Mouse (Mus musculus) erythroblast, embryonic 14.5 days (primary cell): ENCODE measurements around the gene Klf7. TPM values are rescaled to one million over a fixed set of nuclear protein-coding genes. Genes with fewer than 3 reads are reported as not detected.

Experiments
- H3K27me3 ChIP-seq: 2 replicates; pipeline ENCODE4 v1.6.1; 2012; ENCODE audit warnings: inconsistent platforms; ENCODE audit not compliant: control insufficient read depth
- H3K36me3 ChIP-seq: 2 replicates; pipeline ENCODE4 v1.6.1; 2012; ENCODE audit warnings: mild to moderate bottlenecking, inconsistent platforms; ENCODE audit not compliant: control insufficient read depth
- H3K4me1 ChIP-seq: 2 replicates; pipeline ENCODE4 v1.6.1; 2012; ENCODE audit warnings: inconsistent platforms; ENCODE audit not compliant: control insufficient read depth
- H3K4me3 ChIP-seq: replicated peaks from 2 replicates; pipeline ENCODE3; 2012; ENCODE audit warnings: moderate library complexity, mild to moderate bottlenecking, inconsistent platforms
- H3K9me3 ChIP-seq: 2 replicates; pipeline ENCODE4 v1.6.1; 2012; ENCODE audit warnings: low read length, inconsistent platforms, mixed read lengths; ENCODE audit not compliant: control insufficient read depth
- GATA1 ChIP-seq: IDR thresholded peaks from 2 replicates; pipeline ENCODE4 v1.6.1; 2012; ENCODE audit warnings: low read length, inconsistent platforms, mixed read lengths
- TAL1 ChIP-seq: IDR thresholded peaks from 3 replicates; pipeline ENCODE4 v1.6.1; 2012; ENCODE audit warnings: low read length, inconsistent platforms, mixed read lengths
- polyA plus RNA-seq: library from polyadenylated mRNA; stranded (reverse); fragments of >175 nt; gene quantifications from 2 replicates; pipeline ENCODE4 v1.2.3, GENCODE M21; 2012

The Klf7 gene
- polyA plus RNA-seq, 1 experiment: under 0.01 TPM

DNA sequence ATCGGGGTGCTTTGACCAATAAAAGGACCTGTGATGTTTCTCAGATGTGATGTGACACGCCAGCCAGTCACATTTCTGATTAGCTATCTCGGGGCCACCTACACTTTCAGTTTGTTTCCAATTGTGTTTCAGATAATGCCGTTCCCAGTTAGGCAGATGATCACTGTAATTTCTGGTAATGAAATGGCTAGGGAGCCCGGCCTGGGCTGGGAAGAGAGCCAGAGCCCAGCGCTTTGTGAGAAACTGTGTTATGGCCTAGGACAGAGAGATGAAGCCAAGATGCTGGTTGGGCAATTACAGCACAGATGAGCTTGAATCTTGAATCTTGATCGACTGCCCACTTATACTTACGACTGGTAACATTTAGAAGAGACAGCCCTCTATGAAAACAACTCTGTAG lies 122.6 kb downstream of the Klf7 start:
- no peak for TF ChIP-seq TAL1
- TF ChIP-seq GATA1: no peak
- no peaks in the 10 kb centered on the region for H3K9me3 ChIP-seq
- no peak overlapping the region for H3K4me3 ChIP-seq
- no peaks in the 10 kb centered on the region for H3K36me3 ChIP-seq
- H3K27me3 ChIP-seq: no peaks in the 10 kb centered on the region
- H3K4me1 ChIP-seq: no peaks in the 10 kb centered on the region

DNA sequence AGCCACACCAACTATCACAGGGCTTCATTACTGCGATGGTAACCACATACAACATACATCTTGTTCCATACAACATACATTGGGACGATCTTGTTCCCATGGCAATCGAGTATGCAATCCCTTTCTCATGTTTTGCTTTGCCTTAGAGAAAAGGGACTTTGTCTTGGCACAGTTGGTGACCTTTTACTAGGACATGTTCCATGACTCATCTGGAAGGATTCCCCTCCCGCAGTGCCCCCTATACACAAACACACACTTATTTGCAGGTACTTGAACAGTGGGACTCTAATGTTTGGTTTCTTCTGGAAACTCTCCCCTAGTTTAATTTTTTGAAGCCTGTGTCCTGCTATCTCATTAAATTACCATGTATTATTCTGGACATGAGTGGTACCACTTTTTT lies 123.2 kb downstream of the Klf7 start:
- Histone ChIP-seq H3K27me3 (no peaks in the 10 kb centered on the region), H3K4me3 (no peak overlapping the region), H3K9me3 (no peaks in the 10 kb centered on the region), H3K36me3 (no peaks in the 10 kb centered on the region), H3K4me1 (no peaks in the 10 kb centered on the region)
- no peak for TF ChIP-seq GATA1
- no peak for TF ChIP-seq TAL1

DNA sequence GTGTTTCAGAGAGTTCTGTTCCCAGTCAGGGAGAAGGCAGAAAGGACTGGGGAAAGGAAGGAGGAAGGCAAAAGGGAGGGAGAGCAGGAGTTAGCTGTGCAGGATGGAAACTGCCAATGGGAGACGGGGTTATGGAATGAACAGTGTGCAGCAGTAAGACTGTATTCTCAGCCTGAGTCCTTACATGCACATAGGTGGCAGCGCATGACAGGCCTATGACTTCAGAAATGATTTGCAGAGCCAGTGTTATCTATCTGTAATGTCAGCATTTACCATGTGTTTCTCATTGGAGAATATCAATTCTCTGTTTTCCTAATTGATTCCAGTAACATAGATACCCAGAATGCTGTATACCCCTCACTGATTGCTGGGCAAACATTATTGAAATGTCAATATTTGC lies 123.9 kb downstream of the Klf7 start:
- Histone ChIP-seq H3K36me3 (no peaks in the 10 kb centered on the region), H3K4me1 (no peaks in the 10 kb centered on the region), H3K27me3 (no peaks in the 10 kb centered on the region), H3K9me3 (no peaks in the 10 kb centered on the region), H3K4me3 (no peak overlapping the region)
- TF ChIP-seq TAL1 (no peak), GATA1 (no peak)

DNA sequence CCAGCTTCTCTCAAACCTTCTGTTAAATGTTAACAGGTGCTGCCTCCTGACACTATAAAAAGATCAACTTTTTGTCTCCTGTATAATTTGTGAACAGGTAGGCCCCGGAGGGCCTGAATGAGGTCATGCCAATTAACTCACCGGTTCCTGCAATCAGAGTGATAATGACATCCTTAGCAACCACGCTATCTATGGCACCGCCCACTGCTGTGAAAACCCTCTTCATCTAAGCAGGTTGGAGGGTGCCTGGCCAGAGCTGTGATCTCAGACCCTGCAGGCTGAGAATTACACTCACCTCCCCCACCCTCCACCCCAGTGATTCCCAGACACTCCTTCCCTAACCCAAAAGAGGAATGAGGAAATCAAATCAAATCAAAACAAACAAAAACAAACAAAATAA lies 126.3 kb downstream of the Klf7 start:
- TF ChIP-seq GATA1 (no peak), TAL1 (no peak)
- Histone ChIP-seq H3K27me3 (no peaks in the 10 kb centered on the region), H3K9me3 (no peaks in the 10 kb centered on the region), H3K36me3 (no peaks in the 10 kb centered on the region), H3K4me1 (no peaks in the 10 kb centered on the region), H3K4me3 (no peak overlapping the region)

DNA sequence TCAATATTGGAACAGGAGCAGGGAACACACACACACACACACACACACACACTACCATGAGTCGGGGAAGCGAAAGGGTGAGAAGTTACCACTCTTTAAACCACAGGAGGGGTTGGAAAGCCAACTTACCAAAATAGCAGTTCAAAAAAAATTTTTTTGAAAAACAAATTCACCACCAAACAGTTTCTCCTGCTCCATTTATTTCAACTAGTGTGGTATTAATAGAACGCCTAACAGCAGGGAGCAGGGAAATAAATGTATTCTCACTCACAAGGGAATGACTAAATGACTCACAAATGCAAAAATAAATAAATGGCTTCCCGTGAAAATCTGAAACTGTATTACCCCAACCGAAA lies 127.0 kb downstream of the Klf7 start:
- TF ChIP-seq TAL1 (no peak), GATA1 (no peak)
- no peaks in the 10 kb centered on the region for H3K27me3 ChIP-seq
- H3K9me3 ChIP-seq: no peaks in the 10 kb centered on the region
- H3K4me3 ChIP-seq: no peak overlapping the region
- no peaks in the 10 kb centered on the region for H3K4me1 ChIP-seq
- no peaks in the 10 kb centered on the region for H3K36me3 ChIP-seq

DNA sequence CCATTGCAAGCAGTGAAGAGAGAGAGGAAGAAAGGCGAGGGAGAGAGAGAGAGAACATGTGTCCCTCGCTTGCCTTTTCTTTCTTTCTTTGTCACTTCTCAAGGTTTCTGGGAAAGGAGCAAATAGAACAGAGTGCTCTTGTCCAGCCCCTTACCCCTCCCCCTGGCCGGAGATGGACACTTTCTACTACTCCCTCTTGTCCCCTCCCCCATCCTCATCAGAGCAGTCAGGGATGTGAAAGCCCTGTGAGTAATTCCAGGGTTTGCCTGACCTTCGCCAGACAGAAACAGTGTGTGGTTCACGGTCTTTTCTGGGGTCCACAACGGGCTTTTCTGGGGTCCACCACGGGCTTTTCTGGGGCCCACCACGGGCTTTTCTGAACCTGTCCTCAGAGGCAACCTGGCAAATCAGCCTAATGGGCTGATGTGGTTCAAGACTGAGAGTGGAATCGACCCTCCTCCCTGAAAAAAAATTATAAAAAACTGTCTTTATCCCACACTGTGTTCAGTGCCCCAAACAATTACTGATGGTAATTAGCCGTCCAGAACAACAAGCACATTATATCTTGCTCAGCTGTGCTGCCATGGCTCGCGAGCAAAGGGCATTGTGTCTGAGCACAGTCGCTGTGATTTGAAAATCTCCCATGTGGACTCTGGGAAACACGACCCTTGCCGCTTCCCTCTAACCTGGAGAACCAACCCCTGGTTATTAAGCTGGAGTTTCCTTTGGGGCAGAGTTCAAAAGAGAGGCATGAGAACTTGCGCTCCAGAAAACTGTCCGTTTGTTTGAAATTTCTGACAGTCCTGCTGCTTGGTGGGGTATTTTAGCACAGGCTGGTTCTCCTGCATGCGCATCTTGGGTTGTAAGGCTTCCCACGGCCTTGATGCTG lies 127.6 kb downstream of the Klf7 start:
- no peak for TF ChIP-seq TAL1
- no peak for TF ChIP-seq GATA1

DNA sequence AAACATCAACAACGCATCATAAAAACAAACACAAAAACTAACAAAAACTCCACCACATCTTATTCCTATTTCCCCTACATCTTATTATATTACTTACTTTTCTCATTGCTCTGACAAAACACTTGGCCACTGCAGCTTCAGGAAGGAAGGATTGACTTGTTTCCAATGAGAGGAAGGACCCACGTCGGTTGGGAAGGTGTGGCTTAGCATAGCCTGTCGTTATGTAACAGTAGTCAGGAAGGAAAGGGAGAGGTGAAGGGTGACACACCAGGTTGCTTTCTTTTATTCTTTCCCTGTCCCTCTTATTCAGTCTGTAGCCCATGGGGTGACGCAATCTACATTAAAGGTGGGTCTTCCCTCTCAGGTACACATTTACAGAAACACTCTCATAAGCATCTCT lies 129.6 kb downstream of the Klf7 start:
- Histone ChIP-seq H3K36me3 (no peaks in the 10 kb centered on the region), H3K4me3 (no peak overlapping the region), H3K9me3 (no peaks in the 10 kb centered on the region), H3K4me1 (no peaks in the 10 kb centered on the region), H3K27me3 (no peaks in the 10 kb centered on the region)
- TF ChIP-seq GATA1: no peak
- no peak for TF ChIP-seq TAL1

More for the DNA sequence above, 127.6 kb downstream of the Klf7 start:
- Histone ChIP-seq H3K27me3 (no peaks in the 10 kb centered on the region), H3K4me1 (no peaks in the 10 kb centered on the region), H3K4me3 (no peak overlapping the region), H3K9me3 (no peaks in the 10 kb centered on the region), H3K36me3 (no peaks in the 10 kb centered on the region)

DNA sequence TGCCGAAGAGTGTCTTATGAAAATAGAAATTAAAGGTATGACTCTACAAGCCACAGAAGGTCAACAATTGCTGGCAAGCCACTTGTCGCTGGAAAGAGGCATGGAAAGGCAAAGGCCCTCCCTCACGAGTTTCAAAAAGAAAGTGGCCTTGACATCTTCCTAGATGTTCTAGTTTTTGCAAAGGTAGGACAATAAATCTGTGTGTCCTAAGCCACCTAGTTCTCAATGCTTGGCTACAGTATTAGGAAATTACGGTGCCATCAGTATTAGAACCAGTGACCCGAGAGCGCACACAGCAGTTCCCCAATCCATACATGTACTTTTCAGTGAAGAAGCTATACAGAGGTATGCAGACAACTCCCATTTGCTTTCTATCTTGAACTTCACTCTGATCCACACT lies 131.7 kb downstream of the Klf7 start:
- Histone ChIP-seq H3K4me3 (no peak overlapping the region), H3K9me3 (no peaks in the 10 kb centered on the region), H3K4me1 (no peaks in the 10 kb centered on the region), H3K27me3 (no peaks in the 10 kb centered on the region), H3K36me3 (no peaks in the 10 kb centered on the region)
- TF ChIP-seq GATA1 (no peak), TAL1 (no peak)

DNA sequence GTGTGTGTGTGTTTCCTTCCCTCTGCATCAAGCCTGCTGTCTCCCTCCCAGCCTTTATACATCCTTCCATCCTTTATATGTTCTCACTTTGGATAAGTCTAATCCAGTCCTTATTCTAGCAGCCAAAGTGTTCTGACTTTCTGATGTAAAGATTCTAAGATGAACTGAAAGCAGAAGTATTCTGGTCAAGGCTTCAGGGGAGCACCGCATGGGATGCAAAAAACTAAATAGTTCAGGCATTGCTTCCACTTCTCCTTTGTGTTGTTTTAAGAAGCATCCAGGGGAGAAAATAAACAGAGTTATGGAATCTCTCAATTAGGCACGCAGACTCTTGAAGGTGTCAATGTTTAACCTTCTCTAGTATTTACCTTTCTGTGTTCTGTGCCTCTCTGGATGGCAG lies 141.3 kb downstream of the Klf7 start:
- no peaks in the 10 kb centered on the region for H3K27me3 ChIP-seq

More for the DNA sequence above, 141.3 kb downstream of the Klf7 start:
- TF ChIP-seq GATA1: no peak
- TF ChIP-seq TAL1: no peak
- H3K36me3 ChIP-seq: no peaks in the 10 kb centered on the region
- H3K4me1 ChIP-seq: no peaks in the 10 kb centered on the region
- no peaks in the 10 kb centered on the region for H3K9me3 ChIP-seq
- no peak overlapping the region for H3K4me3 ChIP-seq
